ENCODE assay signal across 9 mouse cellular contexts in the genomic region with DNA sequence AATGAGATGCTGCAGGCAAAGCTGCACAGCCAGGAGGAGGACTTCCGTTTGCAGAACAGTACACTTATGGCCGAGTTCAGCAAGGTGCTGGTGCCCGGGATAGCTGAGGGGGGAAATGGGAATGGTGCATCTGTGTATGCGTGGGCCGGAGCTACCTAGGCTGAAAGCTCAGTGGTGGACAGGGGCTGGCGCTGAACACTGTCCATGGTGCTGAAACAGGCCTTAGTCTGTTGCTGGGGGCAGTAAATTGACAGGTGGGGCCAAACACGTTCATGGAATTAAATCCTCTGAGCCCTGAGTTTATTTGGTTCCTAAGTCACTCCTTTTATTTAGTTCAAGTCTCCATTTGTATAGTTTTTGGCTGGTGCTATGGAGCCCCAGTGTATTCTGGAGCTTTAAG. TPM values are rescaled to one million over a fixed set of nuclear protein-coding genes. Genes with fewer than 3 reads are reported as not detected.
DNase-seq lines count a peak whose midpoint lies in the region; ATAC-seq lines count a peak whose summit lies in the region.
"Had no signal": no experiment of that assay in that cellular context is flagged by ENCODE, and none has a peak within 500 bp of the region (broad histone marks: within the 10 kb centered on the region; RNA-seq: fewer than 3 reads in every experiment).

No protein-coding gene starts in this region.

- H3K27me3 ChIP-seq in forebrain, embryonic 11.5 days (ENCODE audit: control insufficient read depth, insufficient read depth, low read length): no peaks in the 10 kb centered on the region
- H3K27me3 ChIP-seq in forebrain, embryonic 13.5 days: no peaks in the 10 kb centered on the region
- H3K27me3 ChIP-seq in liver, embryonic 11.5 days (replicated peaks; ENCODE audit: control insufficient read depth, insufficient read depth, low read length): no peaks in the 10 kb centered on the region
- H3K27me3 ChIP-seq: CH12.LX had no signal

- ATAC-seq in forebrain, embryonic 11.5 days (replicated peaks; ENCODE audit: low FRiP score): no peak
- no peak for ATAC-seq in forebrain, embryonic 13.5 days
- no peak for ATAC-seq in liver, embryonic 11.5 days (replicated peaks; ENCODE audit: low FRiP score)
- ATAC-seq in inflammation-experienced regulatory T-cells, adult 6 months: no peak

- no peak overlapping the region for H3K4me3 ChIP-seq in forebrain, embryonic 11.5 days (ENCODE audit: low read depth, low read length)
- H3K4me3 ChIP-seq in forebrain, embryonic 13.5 days: no peak overlapping the region
- H3K4me3 ChIP-seq in liver, embryonic 11.5 days (ENCODE audit: low read depth, low read length): no peak overlapping the region

- H3K27ac ChIP-seq in forebrain, embryonic 11.5 days (ENCODE audit: low read depth, low read length): no peak overlapping the region
- H3K27ac ChIP-seq in forebrain, embryonic 13.5 days: no peak overlapping the region
- no peak overlapping the region for H3K27ac ChIP-seq in liver, embryonic 11.5 days (ENCODE audit: low read depth, low read length)

- peak; percentile 57 for DNase-seq in forebrain, embryonic 11.5 days (ENCODE audit: low spot score)
- DNase-seq in spleen, adult 12 weeks (ENCODE audit: low spot score): peak; percentile 7
- DNase-seq in spleen, postnatal 36 days (ENCODE audit: low spot score in 2 of 2): no peak
- DNase-seq in liver, embryonic 11.5 days (ENCODE audit: low spot score): peak; percentile 43
- peak; percentile 62 for DNase-seq in thymus, postnatal 4 days
- no peak for DNase-seq in left cerebral cortex, postnatal 14 days (ENCODE audit: low spot score in 2 of 2)

- no peak overlapping the region for H3K4me2 ChIP-seq in forebrain, embryonic 11.5 days (ENCODE audit: low read depth, low read length, severe bottlenecking)
- no peak overlapping the region for H3K4me2 ChIP-seq in forebrain, embryonic 13.5 days
- no peak overlapping the region for H3K4me2 ChIP-seq in liver, embryonic 11.5 days

- H3K9ac ChIP-seq in forebrain, embryonic 11.5 days (ENCODE audit: low read length): no peak overlapping the region
- H3K9ac ChIP-seq in forebrain, embryonic 13.5 days: no peak overlapping the region
- H3K9ac ChIP-seq in liver, embryonic 11.5 days (ENCODE audit: low read depth, low read length): no peak overlapping the region

- intact Hi-C loops in left cerebral cortex, postnatal 14 days (cut with DNase I): no loop called here

- H3K4me1 ChIP-seq in forebrain, embryonic 11.5 days (replicated peaks; ENCODE audit: control insufficient read depth, insufficient read depth, low read length): no peaks in the 10 kb centered on the region; the same call in 1 of the 2 replicates
- peaks cover 14% of the 10 kb centered on the region; the same call in 1 of the 2 replicates for H3K4me1 ChIP-seq in forebrain, embryonic 13.5 days
- H3K4me1 ChIP-seq in liver, embryonic 11.5 days (replicated peaks; ENCODE audit: control insufficient read depth, insufficient read depth, low read length): no peaks in the 10 kb centered on the region

- 32% methylated on average over 7 of the region's 7 CpGs for WGBS in forebrain, embryonic 11.5 days
- 43% methylated on average over 7 of the region's 7 CpGs for WGBS in forebrain, embryonic 13.5 days
- 34% methylated on average over 7 of the region's 7 CpGs for WGBS in liver, embryonic 11.5 days

- no peaks in the 10 kb centered on the region for H3K36me3 ChIP-seq in forebrain, embryonic 11.5 days (ENCODE audit: control insufficient read depth, insufficient read depth, low read length)
- peaks cover 10% of the 10 kb centered on the region for H3K36me3 ChIP-seq in forebrain, embryonic 13.5 days (ENCODE audit: poor library complexity, severe bottlenecking)
- H3K36me3 ChIP-seq in liver, embryonic 11.5 days (ENCODE audit: control insufficient read depth, insufficient read depth, low read length): no peaks in the 10 kb centered on the region

- H3K9me3 ChIP-seq in forebrain, embryonic 11.5 days (ENCODE audit: control insufficient read depth, low read length): no peaks in the 10 kb centered on the region
- no peaks in the 10 kb centered on the region; the same call in 1 of the 2 replicates for H3K9me3 ChIP-seq in forebrain, embryonic 13.5 days (replicated peaks)
- no peaks in the 10 kb centered on the region for H3K9me3 ChIP-seq in liver, embryonic 11.5 days (ENCODE audit: control insufficient read depth, low read length)

RNA-seq across cellular contexts. Expression of gene Gripap1, which starts 5.5 kb away (rescaled TPM):
- polyA plus RNA-seq in forebrain, embryonic 11.5 days (2014; fragmentation: Nextera tagmentation; extraction: Ambion mirVana): 56.2 and 57.2 TPM in 2 replicates
- 71.6 and 82.6 TPM in 2 replicates for polyA plus RNA-seq in forebrain, embryonic 13.5 days (2015; fragmentation: Nextera tagmentation; extraction: Ambion mirVana)
- 45.0 and 47.2 TPM in 2 replicates for polyA plus RNA-seq in liver, embryonic 11.5 days (2014; fragmentation: Nextera tagmentation; extraction: Ambion mirVana)
- total RNA-seq in left cerebral cortex, postnatal 14 days (2021): 10 to 100 TPM; 83.3 to 92.9 TPM
- 10 to 100 TPM; 46.3 to 91.0 (median 68.7) TPM for polyA plus RNA-seq in inflammation-experienced regulatory T-cells, adult 6 months (2017; shearing (Covaris generic))

RNA-seq across cellular contexts. Expression of gene Kcnd1, which starts 27.1 kb away (rescaled TPM):
- polyA plus RNA-seq in forebrain, embryonic 11.5 days (2014; fragmentation: Nextera tagmentation; extraction: Ambion mirVana): 1.2 and 1.4 TPM in 2 replicates
- polyA plus RNA-seq in forebrain, embryonic 13.5 days (2015; fragmentation: Nextera tagmentation; extraction: Ambion mirVana): 1.1 and 1.4 TPM in 2 replicates
- polyA plus RNA-seq in liver, embryonic 11.5 days (2014; fragmentation: Nextera tagmentation; extraction: Ambion mirVana): 0.84 and 0.94 TPM in 2 replicates
- total RNA-seq in left cerebral cortex, postnatal 14 days (2021): 1 to 10 TPM; 9.7 TPM
- polyA plus RNA-seq in inflammation-experienced regulatory T-cells, adult 6 months (2017; shearing (Covaris generic)): 1 to 10 TPM in 1 of 3 experiments, under 1 TPM in 2; 0.43 to 1.1 (median 0.50) TPM

RNA-seq across cellular contexts. Expression of gene Tfe3, which starts 32.7 kb away (rescaled TPM):
- 23.6 and 24.8 TPM in 2 replicates for polyA plus RNA-seq in forebrain, embryonic 11.5 days (2014; fragmentation: Nextera tagmentation; extraction: Ambion mirVana)
- 20.0 and 23.8 TPM in 2 replicates for polyA plus RNA-seq in forebrain, embryonic 13.5 days (2015; fragmentation: Nextera tagmentation; extraction: Ambion mirVana)
- polyA plus RNA-seq in liver, embryonic 11.5 days (2014; fragmentation: Nextera tagmentation; extraction: Ambion mirVana): 15.9 and 16.0 TPM in 2 replicates
- total RNA-seq in left cerebral cortex, postnatal 14 days (2021): 10 to 100 TPM; 35.9 to 37.3 TPM
- polyA plus RNA-seq in inflammation-experienced regulatory T-cells, adult 6 months (2017; shearing (Covaris generic)): 10 to 100 TPM; 12.6 to 15.0 (median 12.9) TPM

RNA-seq across cellular contexts. Expression of gene Ccdc120, which starts 44.3 kb away (rescaled TPM):
- polyA plus RNA-seq in forebrain, embryonic 11.5 days (2014; fragmentation: Nextera tagmentation; extraction: Ambion mirVana): 22.8 and 27.8 TPM in 2 replicates
- polyA plus RNA-seq in forebrain, embryonic 13.5 days (2015; fragmentation: Nextera tagmentation; extraction: Ambion mirVana): 30.4 and 33.8 TPM in 2 replicates
- polyA plus RNA-seq in liver, embryonic 11.5 days (2014; fragmentation: Nextera tagmentation; extraction: Ambion mirVana): 4.7 and 6.5 TPM in 2 replicates
- total RNA-seq in left cerebral cortex, postnatal 14 days (2021): 10 to 100 TPM; 23.1 to 23.8 TPM
- polyA plus RNA-seq in inflammation-experienced regulatory T-cells, adult 6 months (2017; shearing (Covaris generic)): under 1 TPM in 1 of 3 experiments, not detected in 2; 0.59 TPM

RNA-seq across cellular contexts. Expression of gene Otud5, which starts 46.1 kb away (rescaled TPM):
- polyA plus RNA-seq in forebrain, embryonic 11.5 days (2014; fragmentation: Nextera tagmentation; extraction: Ambion mirVana): 37.3 and 37.6 TPM in 2 replicates
- polyA plus RNA-seq in forebrain, embryonic 13.5 days (2015; fragmentation: Nextera tagmentation; extraction: Ambion mirVana): 43.9 and 44.9 TPM in 2 replicates
- 32.2 and 33.1 TPM in 2 replicates for polyA plus RNA-seq in liver, embryonic 11.5 days (2014; fragmentation: Nextera tagmentation; extraction: Ambion mirVana)
- total RNA-seq in left cerebral cortex, postnatal 14 days (2021): 10 to 100 TPM; 61.1 to 68.2 TPM
- polyA plus RNA-seq in inflammation-experienced regulatory T-cells, adult 6 months (2017; shearing (Covaris generic)): 10 to 100 TPM; 18.2 to 34.2 (median 24.7) TPM

Comparison
In these comparisons a context has a peak if more than half of its experiments do, and no peak if none do; other contexts are left out.
1. DNase-seq: peak in forebrain, embryonic 11.5 days (single experiment), spleen, adult 12 weeks (single experiment), liver, embryonic 11.5 days (single experiment) and thymus, postnatal 4 days (single experiment); none in spleen, postnatal 36 days (0 of 2) and left cerebral cortex, postnatal 14 days (0 of 2).